Mouse (Mus musculus): ENCODE data around the gene Kcne1. TPM values are rescaled to one million over a fixed set of nuclear protein-coding genes. Genes with fewer than 3 reads are reported as not detected.
A peak's percentile ranks its signal among the peaks of the same experiment; 100 is the strongest.

Gene Kcne1
- polyA plus RNA-seq, 1 experiment, result 1.5 TPM

GRCm38 (mm10) chr16:92305519-92305918, 53.7 kb downstream of the Kcne1 start:
- H3K4me1 ChIP-seq (replicated peaks; ENCODE audit: control insufficient read depth, insufficient read depth, low read length), result peaks cover 14% of the 10 kb centered on the region
- peaks cover 3% of the 10 kb centered on the region; the same call in 1 of the 2 replicates for H3K36me3 ChIP-seq (ENCODE audit: control insufficient read depth, insufficient read depth, low read length)

GRCm38 (mm10) chr16:92302506-92302905, 56.8 kb downstream of the Kcne1 start:
- Histone ChIP-seq H3K27ac (ENCODE audit: control insufficient read depth, insufficient read depth, low read length) (no peak overlapping the region), H3K4me3 (ENCODE audit: control insufficient read depth, insufficient read depth, low read length) (no peak overlapping the region), H3K4me1 (replicated peaks; ENCODE audit: control insufficient read depth, insufficient read depth, low read length) (peaks cover 15% of the 10 kb centered on the region), H3K36me3 (ENCODE audit: control insufficient read depth, insufficient read depth, low read length) (peaks cover 3% of the 10 kb centered on the region; the same call in 1 of the 2 replicates), H3K27me3 (ENCODE audit: control insufficient read depth, insufficient read depth, low read length) (no peaks in the 10 kb centered on the region)
- no peak for DNase-seq
- no peak for TF ChIP-seq POLR2A (IDR thresholded peaks at IDR 0.05; ENCODE audit: control insufficient read depth, extremely low read depth, insufficient read depth, low read length, poor library complexity)
- no peak for TF ChIP-seq CTCF (IDR thresholded peaks at IDR 0.05; ENCODE audit: borderline replicate concordance, control insufficient read depth, extremely low read depth, insufficient read depth, low read length, poor library complexity)
- WGBS, result 88% methylated on average over 5 of the region's 5 CpGs

More at GRCm38 (mm10) chr16:92305519-92305918, 53.7 kb downstream of the Kcne1 start:
- WGBS, result 97% methylated on average over 2 of the region's 2 CpGs
- no peak for DNase-seq
- no peak overlapping the region for H3K27ac ChIP-seq (ENCODE audit: control insufficient read depth, insufficient read depth, low read length)
- TF ChIP-seq CTCF (IDR thresholded peaks at IDR 0.05; ENCODE audit: borderline replicate concordance, control insufficient read depth, extremely low read depth, insufficient read depth, low read length, poor library complexity) (no peak), POLR2A (IDR thresholded peaks at IDR 0.05; ENCODE audit: control insufficient read depth, extremely low read depth, insufficient read depth, low read length, poor library complexity) (no peak)
- no peaks in the 10 kb centered on the region for H3K27me3 ChIP-seq (ENCODE audit: control insufficient read depth, insufficient read depth, low read length)
- no peak overlapping the region for H3K4me3 ChIP-seq (ENCODE audit: control insufficient read depth, insufficient read depth, low read length)

- DNase-seq, result no peak
- Histone ChIP-seq H3K4me1 (replicated peaks; ENCODE audit: control insufficient read depth, insufficient read depth, low read length) (peaks cover 15% of the 10 kb centered on the region), H3K27ac (ENCODE audit: control insufficient read depth, insufficient read depth, low read length) (no peak overlapping the region), H3K36me3 (ENCODE audit: control insufficient read depth, insufficient read depth, low read length) (peaks cover 3% of the 10 kb centered on the region; the same call in 1 of the 2 replicates), H3K4me3 (ENCODE audit: control insufficient read depth, insufficient read depth, low read length) (peak overlapping the region; percentile 80; the same call in 1 of the 2 replicates), H3K27me3 (ENCODE audit: control insufficient read depth, insufficient read depth, low read length) (no peaks in the 10 kb centered on the region)
- 54% methylated on average over 5 of the region's 5 CpGs for WGBS
- TF ChIP-seq POLR2A (IDR thresholded peaks at IDR 0.05; ENCODE audit: control insufficient read depth, extremely low read depth, insufficient read depth, low read length, poor library complexity) (no peak), CTCF (IDR thresholded peaks at IDR 0.05; ENCODE audit: borderline replicate concordance, control insufficient read depth, extremely low read depth, insufficient read depth, low read length, poor library complexity) (no peak)
Observed at GRCm38 (mm10) chr16:92301989-92302388, 57.3 kb downstream of the Kcne1 start.

- Histone ChIP-seq H3K4me1 (replicated peaks; ENCODE audit: control insufficient read depth, insufficient read depth, low read length) (peaks cover 15% of the 10 kb centered on the region), H3K27ac (ENCODE audit: control insufficient read depth, insufficient read depth, low read length) (no peak overlapping the region), H3K27me3 (ENCODE audit: control insufficient read depth, insufficient read depth, low read length) (no peaks in the 10 kb centered on the region), H3K4me3 (ENCODE audit: control insufficient read depth, insufficient read depth, low read length) (peak overlapping the region; percentile 80), H3K36me3 (ENCODE audit: control insufficient read depth, insufficient read depth, low read length) (no peaks in the 10 kb centered on the region)
- TF ChIP-seq POLR2A (IDR thresholded peaks at IDR 0.05; ENCODE audit: control insufficient read depth, extremely low read depth, insufficient read depth, low read length, poor library complexity) (no peak), CTCF (IDR thresholded peaks at IDR 0.05; ENCODE audit: borderline replicate concordance, control insufficient read depth, extremely low read depth, insufficient read depth, low read length, poor library complexity) (no peak)
- WGBS, result 2% methylated on average over 12 of the region's 12 CpGs
- no peak for DNase-seq
Observed at GRCm38 (mm10) chr16:92301412-92301806, 57.9 kb downstream of the Kcne1 start.

GRCm38 (mm10) chr16:92300649-92301411, 58.4 kb downstream of the Kcne1 start, which contains the start of gene Smim11:
TSS of gene Smim11 (plus strand) at chr16:92301286.
- H3K4me1 ChIP-seq (replicated peaks; ENCODE audit: control insufficient read depth, insufficient read depth, low read length), result peaks cover 15% of the 10 kb centered on the region
- 11% methylated on average over 32 of the region's 32 CpGs for WGBS
- H3K27me3 ChIP-seq (ENCODE audit: control insufficient read depth, insufficient read depth, low read length), result no peaks in the 10 kb centered on the region
- TF ChIP-seq CTCF (IDR thresholded peaks at IDR 0.05; ENCODE audit: borderline replicate concordance, control insufficient read depth, extremely low read depth, insufficient read depth, low read length, poor library complexity) (no peak), POLR2A (IDR thresholded peaks at IDR 0.05; ENCODE audit: control insufficient read depth, extremely low read depth, insufficient read depth, low read length, poor library complexity) (peak; percentile 61; the same call in 1 of the 2 replicates)
- no peaks in the 10 kb centered on the region for H3K36me3 ChIP-seq (ENCODE audit: control insufficient read depth, insufficient read depth, low read length)
- no peak within 1 kb of the TSS for H3K27ac ChIP-seq (ENCODE audit: control insufficient read depth, insufficient read depth, low read length)
- DNase-seq, result peak; percentile 94
- peak within 1 kb of the TSS; percentile 80 for H3K4me3 ChIP-seq (ENCODE audit: control insufficient read depth, insufficient read depth, low read length)

Other genes with a start within 250 kb of the Kcne1 start
- gene Kcne2, start 67.1 kb downstream of the Kcne1 start, polyA plus RNA-seq (2012; rRNA removed), result 0.15 TPM in 1 of 2 replicates, not detected in the other
- gene Smim11, start 58.2 kb downstream of the Kcne1 start, polyA plus RNA-seq (2012; rRNA removed), result 28.9 and 34.6 TPM in 2 replicates
- 0.03 TPM in 1 of 2 replicates, not detected in the other for gene Fam243, start 38.0 kb downstream of the Kcne1 start, polyA plus RNA-seq (2012; rRNA removed)
- 10.7 and 13.8 TPM in 2 replicates for gene Rcan1, start 111.4 kb upstream of the Kcne1 start, polyA plus RNA-seq (2012; rRNA removed)
- 0.09 and 0.22 TPM in 2 replicates for gene Clic6, start 126.3 kb upstream of the Kcne1 start, polyA plus RNA-seq (2012; rRNA removed)

All from thymus, adult 2 months (tissue).